Mouse (Mus musculus): ENCODE data around the gene Lypd5. TPM values are rescaled to one million over a fixed set of nuclear protein-coding genes. Genes with fewer than 3 reads are reported as not detected.
A peak's percentile ranks its signal among the peaks of the same experiment; 100 is the strongest.

Lypd5 gene
- total RNA-seq (2014; rRNA removed) (0.44 TPM in 1 of 2 replicates, not detected in the other), polyA plus RNA-seq (2015; fragmentation: Nextera tagmentation; extraction: Ambion mirVana) (not detected in 2 replicates)

DNA sequence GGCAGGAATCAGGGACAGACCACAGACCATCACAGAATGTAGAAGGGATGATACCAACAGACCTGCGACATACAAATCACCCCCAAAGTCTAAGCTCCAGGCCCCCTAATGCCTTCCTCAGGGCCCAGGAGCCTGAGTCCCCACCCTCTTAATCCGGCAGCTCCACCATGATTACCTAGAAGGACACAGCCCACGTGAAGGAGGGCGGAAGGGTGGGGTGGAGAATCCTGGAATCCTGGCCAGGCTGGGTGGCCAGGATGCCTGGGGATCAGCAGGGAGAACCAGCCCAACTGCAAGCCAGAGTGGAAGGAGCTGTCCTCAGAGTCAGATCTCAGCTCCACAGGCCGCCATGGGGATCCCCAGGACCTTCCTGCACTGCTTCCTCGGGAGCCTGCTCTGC, at the start of gene Lypd5:
Gene Lypd5 (plus strand): TSS at position 301 of the 400 bp plus-strand sequence.
- TF ChIP-seq CTCF (IDR thresholded peaks at IDR 0.05), result no peak
- ATAC-seq (ENCODE audit: low FRiP score) (no peak), DNase-seq (ENCODE audit: low spot score) (no peak)
- Histone ChIP-seq H3K4me1 (ENCODE audit: insufficient read depth, low read length) (no peaks in the 10 kb centered on the region), H3K4me2 (ENCODE audit: low read depth, low read length, poor library complexity, severe bottlenecking) (no peak within 1 kb of the TSS), H3K27ac (ENCODE audit: low read depth, low read length) (no peak within 1 kb of the TSS), H3K9ac (replicated peaks; ENCODE audit: low read length, poor library complexity, severe bottlenecking) (no peak within 1 kb of the TSS), H3K4me3 (ENCODE audit: low read depth, low read length) (no peak within 1 kb of the TSS), H3K36me3 (ENCODE audit: insufficient read depth, low read length) (no peaks in the 10 kb centered on the region), H3K9me3 (ENCODE audit: low read length) (no peaks in the 10 kb centered on the region), H3K27me3 (ENCODE audit: insufficient read depth, low read length) (no peaks in the 10 kb centered on the region)
- 42% methylated on average over 6 of the region's 6 CpGs for WGBS

DNA sequence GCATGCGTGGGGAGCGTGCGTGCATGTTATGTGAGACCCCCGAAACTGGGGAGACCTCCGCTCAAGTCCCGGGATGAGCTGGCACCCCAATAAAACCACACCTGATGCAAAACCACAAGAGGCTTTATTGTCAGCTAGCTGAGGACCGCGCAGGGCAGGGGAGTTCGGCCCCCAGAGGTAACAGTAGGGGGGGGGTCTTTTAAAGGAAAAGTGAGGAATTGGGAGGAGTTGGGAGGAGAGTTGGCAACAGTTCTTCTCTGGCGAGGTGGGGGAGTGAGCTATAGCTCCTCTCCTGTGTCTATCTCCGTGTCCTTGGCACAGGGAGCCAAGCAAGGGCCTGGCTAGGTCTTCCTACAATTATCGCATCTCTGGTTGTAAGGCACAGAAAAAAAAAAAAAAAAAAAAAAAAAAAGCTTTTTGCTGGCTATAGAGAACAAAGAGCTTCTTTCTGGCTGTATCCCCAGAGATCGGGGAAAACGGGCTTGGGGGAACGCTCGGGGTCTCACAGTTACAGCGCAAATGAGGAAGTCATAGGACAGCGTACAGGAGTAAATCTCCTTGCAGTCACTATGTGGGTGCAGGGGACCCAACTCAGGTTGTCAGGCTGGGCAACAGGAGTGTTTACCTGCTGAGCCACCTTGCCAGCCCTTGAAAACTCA, 49.0 kb upstream of the Lypd5 start:
- no peak for TF ChIP-seq CTCF (IDR thresholded peaks at IDR 0.05)

DNA sequence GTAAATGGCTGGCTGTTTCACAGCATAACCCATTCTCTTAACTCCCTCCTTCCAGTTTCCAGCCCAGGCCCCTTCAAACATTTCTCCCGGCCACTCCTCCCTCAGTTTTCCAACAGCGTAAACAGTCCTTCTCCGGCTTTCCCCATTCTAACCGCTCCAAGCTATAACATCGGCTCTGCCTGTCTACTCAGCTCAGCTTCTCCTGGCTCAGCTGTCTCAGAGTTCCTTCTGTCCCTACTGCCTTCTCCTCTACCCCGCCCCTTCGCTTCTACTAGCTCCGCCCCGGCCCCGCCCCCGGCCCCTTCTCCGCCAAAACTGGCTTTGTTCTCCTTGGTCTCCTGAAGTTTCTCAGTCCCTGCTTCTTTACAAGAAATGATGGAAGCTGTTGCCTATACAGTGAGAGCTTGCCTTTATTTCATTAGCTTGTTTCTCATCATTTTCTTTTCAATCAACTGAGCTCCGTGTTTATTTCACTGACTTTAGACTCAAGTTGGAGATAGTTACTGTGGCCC, 48.2 kb upstream of the Lypd5 start, which contains the start of gene Zfp61:
Gene Zfp61 (minus strand): TSS at position 462 of the 512 bp plus-strand sequence.
- no peak for TF ChIP-seq CTCF (IDR thresholded peaks at IDR 0.05)
- DNase-seq (ENCODE audit: low spot score) (peak; percentile 75), ATAC-seq (ENCODE audit: low FRiP score) (no peak)
- peak within 1 kb of the TSS; percentile 79 for H3K4me2 ChIP-seq (ENCODE audit: low read depth, low read length, poor library complexity, severe bottlenecking)
- peaks cover 27% of the 10 kb centered on the region for H3K36me3 ChIP-seq (ENCODE audit: insufficient read depth, low read length)
- H3K9ac ChIP-seq (replicated peaks; ENCODE audit: low read length, poor library complexity, severe bottlenecking), result peak within 1 kb of the TSS; percentile 24; the same call in 1 of the 2 replicates
- H3K4me1 ChIP-seq (ENCODE audit: insufficient read depth, low read length), result no peaks in the 10 kb centered on the region
- no peaks in the 10 kb centered on the region for H3K27me3 ChIP-seq (ENCODE audit: insufficient read depth, low read length)
- H3K4me3 ChIP-seq (ENCODE audit: low read depth, low read length), result no peak within 1 kb of the TSS
- WGBS, result 1% methylated on average over 13 of the region's 13 CpGs
- no peaks in the 10 kb centered on the region for H3K9me3 ChIP-seq (ENCODE audit: low read length)
- no peak within 1 kb of the TSS for H3K27ac ChIP-seq (ENCODE audit: low read depth, low read length)

More for the DNA sequence above, 49.0 kb upstream of the Lypd5 start:
- Histone ChIP-seq H3K4me1 (ENCODE audit: insufficient read depth, low read length) (no peaks in the 10 kb centered on the region), H3K36me3 (ENCODE audit: insufficient read depth, low read length) (peaks cover 36% of the 10 kb centered on the region), H3K27ac (ENCODE audit: low read depth, low read length) (no peak overlapping the region), H3K9me3 (ENCODE audit: low read length) (no peaks in the 10 kb centered on the region), H3K4me3 (ENCODE audit: low read depth, low read length) (peak overlapping the region; percentile 73), H3K4me2 (ENCODE audit: low read depth, low read length, poor library complexity, severe bottlenecking) (peak overlapping the region; percentile 79), H3K9ac (replicated peaks; ENCODE audit: low read length, poor library complexity, severe bottlenecking) (peak overlapping the region; percentile 24; the same call in 1 of the 2 replicates), H3K27me3 (ENCODE audit: insufficient read depth, low read length) (no peaks in the 10 kb centered on the region)
- WGBS, result under 1% methylated on average over 18 of the region's 18 CpGs
- peak; percentile 20; the same call in 1 of the 2 replicates for ATAC-seq (ENCODE audit: low FRiP score)
- DNase-seq (ENCODE audit: low spot score), result peak; percentile 35

DNA sequence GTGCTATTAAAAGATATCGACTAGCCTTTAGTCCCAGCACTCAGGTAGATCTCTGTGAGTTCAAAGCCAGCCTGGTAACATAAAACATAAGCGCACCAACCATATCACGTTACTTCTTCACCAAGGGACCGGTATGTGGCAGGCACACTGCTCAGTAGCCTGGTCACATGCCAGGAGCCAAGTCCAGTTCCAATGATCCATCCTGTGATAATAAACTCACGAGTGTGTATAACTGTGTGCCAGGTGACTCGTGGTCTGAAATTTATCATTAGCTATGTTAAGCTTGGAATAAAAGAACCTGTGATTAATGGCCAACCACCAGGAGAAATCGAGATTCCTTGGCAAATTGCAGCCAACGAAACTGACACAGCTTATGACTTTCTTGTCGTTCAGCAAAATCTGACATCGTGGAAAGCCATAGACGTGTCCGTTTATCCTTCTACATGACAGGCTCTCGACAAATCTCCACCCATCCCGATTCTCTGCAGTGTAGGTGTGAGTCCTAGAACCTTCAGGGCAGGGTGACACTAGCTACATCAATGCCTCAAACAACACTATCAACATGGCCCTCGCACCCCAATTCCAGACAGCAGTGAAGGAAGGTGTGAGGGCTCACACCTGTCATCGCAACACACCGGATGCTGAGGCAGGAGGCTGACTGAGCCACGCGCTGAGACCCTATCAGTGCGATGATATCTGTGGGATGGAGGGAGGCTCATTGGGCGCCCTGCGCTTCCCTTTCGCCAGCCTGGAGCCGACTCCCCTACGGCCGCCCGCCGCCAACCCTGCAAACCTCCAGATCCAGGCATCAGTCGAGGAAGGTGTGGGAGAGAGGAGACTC, 33.0 kb upstream of the Lypd5 start:
- Histone ChIP-seq H3K4me2 (ENCODE audit: low read depth, low read length, poor library complexity, severe bottlenecking) (peak overlapping the region; percentile 73), H3K27me3 (ENCODE audit: insufficient read depth, low read length) (no peaks in the 10 kb centered on the region), H3K36me3 (ENCODE audit: insufficient read depth, low read length) (peaks cover 16% of the 10 kb centered on the region), H3K27ac (ENCODE audit: low read depth, low read length) (peak overlapping the region; percentile 81), H3K9ac (replicated peaks; ENCODE audit: low read length, poor library complexity, severe bottlenecking) (peak overlapping the region; percentile 84), H3K4me3 (ENCODE audit: low read depth, low read length) (peak overlapping the region; percentile 59), H3K4me1 (ENCODE audit: insufficient read depth, low read length) (no peaks in the 10 kb centered on the region; the same call in 1 of the 2 replicates), H3K9me3 (ENCODE audit: low read length) (no peaks in the 10 kb centered on the region)
- DNase-seq (ENCODE audit: low spot score) (no peak), ATAC-seq (ENCODE audit: low FRiP score) (peak; percentile 68)
- TF ChIP-seq CTCF (IDR thresholded peaks at IDR 0.05), result no peak
- 28% methylated on average over 29 of the region's 29 CpGs for WGBS

DNA sequence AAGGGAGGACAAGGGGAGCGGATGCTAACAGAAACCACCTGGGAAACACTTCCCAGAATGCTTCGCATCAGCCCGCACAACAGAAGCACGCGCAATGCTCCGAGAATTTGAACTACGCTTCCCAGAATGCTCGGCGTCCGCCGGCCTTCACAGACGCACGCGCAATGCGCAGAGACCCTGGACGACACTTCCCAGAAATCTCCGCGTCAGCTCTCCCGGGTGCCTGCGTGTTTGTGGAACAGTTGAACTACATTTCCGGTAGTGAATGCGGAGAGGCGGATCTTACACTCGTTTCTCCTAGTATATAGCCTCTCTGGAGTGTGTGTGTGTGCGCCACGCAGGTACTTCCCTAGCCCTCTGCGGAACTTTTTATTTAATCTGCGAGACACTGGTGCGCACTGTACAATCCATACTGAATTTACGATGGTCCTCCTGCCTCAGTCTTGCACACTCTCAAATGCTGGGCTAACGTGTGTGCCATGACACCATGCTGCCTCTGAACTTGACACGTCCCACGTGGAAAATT, 32.4 kb upstream of the Lypd5 start, which contains the start of gene Zfp94:
Gene Zfp94 (minus strand): TSS at position 100 of the 526 bp plus-strand sequence.
- Histone ChIP-seq H3K9me3 (ENCODE audit: low read length) (no peaks in the 10 kb centered on the region), H3K36me3 (ENCODE audit: insufficient read depth, low read length) (peaks cover 10% of the 10 kb centered on the region; the same call in 1 of the 2 replicates), H3K27ac (ENCODE audit: low read depth, low read length) (peak within 1 kb of the TSS; percentile 81), H3K4me2 (ENCODE audit: low read depth, low read length, poor library complexity, severe bottlenecking) (peak within 1 kb of the TSS; percentile 73), H3K9ac (replicated peaks; ENCODE audit: low read length, poor library complexity, severe bottlenecking) (peak within 1 kb of the TSS; percentile 84), H3K4me3 (ENCODE audit: low read depth, low read length) (peak within 1 kb of the TSS; percentile 59), H3K4me1 (ENCODE audit: insufficient read depth, low read length) (no peaks in the 10 kb centered on the region; the same call in 1 of the 2 replicates), H3K27me3 (ENCODE audit: insufficient read depth, low read length) (no peaks in the 10 kb centered on the region)
- DNase-seq (ENCODE audit: low spot score), result peak; percentile 98
- WGBS, result 2% methylated on average over 33 of the region's 33 CpGs
- peak; percentile 95 for ATAC-seq (ENCODE audit: low FRiP score)
- no peak for TF ChIP-seq CTCF (IDR thresholded peaks at IDR 0.05)
